Mouse (Mus musculus): Measurements from ENCODE around the gene Slc10a7. TPM values are rescaled to one million over a fixed set of nuclear protein-coding genes. Genes with fewer than 3 reads are reported as not detected.
A peak's percentile ranks its signal among the peaks of the same experiment; 100 is the strongest.

The Slc10a7 gene
- polyA plus RNA-seq, 1 experiment from 2014 or later: 7.4 TPM

- Histone ChIP-seq H3K9ac (ENCODE audit: low read length) (no peak overlapping the region), H3K9me3 (ENCODE audit: control insufficient read depth, low read length) (no peaks in the 10 kb centered on the region), H3K4me2 (ENCODE audit: low read depth) (no peak overlapping the region), H3K4me1 (ENCODE audit: control insufficient read depth, insufficient read depth, low read length) (peaks cover 8% of the 10 kb centered on the region; the same call in 1 of the 2 replicates), H3K36me3 (ENCODE audit: control insufficient read depth, insufficient read depth, low read length) (no peaks in the 10 kb centered on the region), H3K4me3 (ENCODE audit: low read depth, low read length) (no peak overlapping the region), H3K27ac (ENCODE audit: low read depth, low read length) (no peak overlapping the region), H3K27me3 (ENCODE audit: control insufficient read depth, insufficient read depth, low read length) (no peaks in the 10 kb centered on the region)
- ATAC-seq (ENCODE audit: insufficient read depth, low FRiP score, low TSS enrichment) (no peak), DNase-seq (ENCODE audit: low spot score) (no peak)
- 77% methylated on average over 5 of the region's 5 CpGs for WGBS
Observed at GRCm38 (mm10) chr8:78623972-78624371, 114.8 kb downstream of the Slc10a7 start.

- no peaks in the 10 kb centered on the region for H3K9me3 ChIP-seq (ENCODE audit: control insufficient read depth, low read length)
- WGBS: 18% methylated on average over 12 of the region's 12 CpGs
- H3K27ac ChIP-seq (ENCODE audit: low read depth, low read length): 0 out of 2 replicates have a peak overlapping the region, but pooled peaks have one; percentile 4
- no peak overlapping the region for H3K9ac ChIP-seq (ENCODE audit: low read length)
- peak; percentile 50 for DNase-seq (ENCODE audit: low spot score)
- H3K27me3 ChIP-seq (ENCODE audit: control insufficient read depth, insufficient read depth, low read length): no peaks in the 10 kb centered on the region
- peak; percentile 55 for ATAC-seq (ENCODE audit: insufficient read depth, low FRiP score, low TSS enrichment)
- no peak overlapping the region for H3K4me2 ChIP-seq (ENCODE audit: low read depth)
- H3K4me1 ChIP-seq (ENCODE audit: control insufficient read depth, insufficient read depth, low read length): peaks cover 8% of the 10 kb centered on the region; the same call in 1 of the 2 replicates
- no peak overlapping the region for H3K4me3 ChIP-seq (ENCODE audit: low read depth, low read length)
- H3K36me3 ChIP-seq (ENCODE audit: control insufficient read depth, insufficient read depth, low read length): no peaks in the 10 kb centered on the region
Observed at GRCm38 (mm10) chr8:78624738-78625442, 115.7 kb downstream of the Slc10a7 start.

DNA sequence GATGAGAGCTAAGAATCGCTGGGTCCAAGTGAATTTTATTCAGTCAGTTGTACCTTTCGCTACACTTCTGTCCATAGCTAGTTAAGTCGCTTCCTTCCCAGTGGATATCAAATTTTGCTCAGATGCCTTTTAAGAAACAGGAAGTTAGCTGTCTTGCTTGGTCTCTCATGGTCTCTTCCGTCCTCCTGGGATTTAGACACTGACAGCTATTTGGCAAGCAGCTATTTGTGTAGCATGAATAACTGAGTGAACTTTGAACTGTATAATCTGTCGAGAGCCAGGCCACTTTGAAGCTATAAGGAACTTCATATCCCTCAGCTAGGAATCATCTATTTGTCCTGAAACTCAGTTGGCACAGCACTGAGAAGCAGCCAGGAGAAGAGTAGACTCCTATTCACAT is 117.5 kb downstream of the Slc10a7 start:
- Histone ChIP-seq H3K4me2 (ENCODE audit: low read depth) (no peak overlapping the region), H3K27me3 (ENCODE audit: control insufficient read depth, insufficient read depth, low read length) (no peaks in the 10 kb centered on the region), H3K4me3 (ENCODE audit: low read depth, low read length) (no peak overlapping the region), H3K36me3 (ENCODE audit: control insufficient read depth, insufficient read depth, low read length) (no peaks in the 10 kb centered on the region), H3K9ac (ENCODE audit: low read length) (no peak overlapping the region), H3K27ac (ENCODE audit: low read depth, low read length) (no peak overlapping the region), H3K9me3 (ENCODE audit: control insufficient read depth, low read length) (no peaks in the 10 kb centered on the region), H3K4me1 (ENCODE audit: control insufficient read depth, insufficient read depth, low read length) (peaks cover 11% of the 10 kb centered on the region; the same call in 1 of the 2 replicates)
- WGBS: 72% methylated on average over 5 of the region's 5 CpGs
- DNase-seq (ENCODE audit: low spot score) (no peak), ATAC-seq (ENCODE audit: insufficient read depth, low FRiP score, low TSS enrichment) (no peak)

GRCm38 (mm10) chr8:78627793-78628192 is 118.6 kb downstream of the Slc10a7 start:
- no peaks in the 10 kb centered on the region for H3K36me3 ChIP-seq (ENCODE audit: control insufficient read depth, insufficient read depth, low read length)
- no peak overlapping the region for H3K4me2 ChIP-seq (ENCODE audit: low read depth)
- WGBS: 69% methylated on average over 9 of the region's 9 CpGs
- DNase-seq (ENCODE audit: low spot score) (no peak), ATAC-seq (ENCODE audit: insufficient read depth, low FRiP score, low TSS enrichment) (no peak)
- H3K9me3 ChIP-seq (ENCODE audit: control insufficient read depth, low read length): no peaks in the 10 kb centered on the region
- no peak overlapping the region for H3K9ac ChIP-seq (ENCODE audit: low read length)
- peaks cover 11% of the 10 kb centered on the region; the same call in 1 of the 2 replicates for H3K4me1 ChIP-seq (ENCODE audit: control insufficient read depth, insufficient read depth, low read length)
- H3K27me3 ChIP-seq (ENCODE audit: control insufficient read depth, insufficient read depth, low read length): no peaks in the 10 kb centered on the region
- H3K27ac ChIP-seq (ENCODE audit: low read depth, low read length): 0 out of 2 replicates have a peak overlapping the region, but pooled peaks have one; percentile 1
- H3K4me3 ChIP-seq (ENCODE audit: low read depth, low read length): no peak overlapping the region

- H3K4me3 ChIP-seq (ENCODE audit: low read depth, low read length): no peak overlapping the region
- no peaks in the 10 kb centered on the region for H3K27me3 ChIP-seq (ENCODE audit: control insufficient read depth, insufficient read depth, low read length)
- no peaks in the 10 kb centered on the region for H3K9me3 ChIP-seq (ENCODE audit: control insufficient read depth, low read length)
- peaks cover 9% of the 10 kb centered on the region for H3K4me1 ChIP-seq (ENCODE audit: control insufficient read depth, insufficient read depth, low read length)
- no peak for DNase-seq (ENCODE audit: low spot score)
- H3K27ac ChIP-seq (ENCODE audit: low read depth, low read length): 0 out of 2 replicates have a peak overlapping the region, but pooled peaks have one; percentile 10
- H3K9ac ChIP-seq (ENCODE audit: low read length): no peak overlapping the region
- no peak for ATAC-seq (ENCODE audit: insufficient read depth, low FRiP score, low TSS enrichment)
- 57% methylated on average over 19 of the region's 19 CpGs for WGBS
- H3K4me2 ChIP-seq (ENCODE audit: low read depth): no peak overlapping the region
- H3K36me3 ChIP-seq (ENCODE audit: control insufficient read depth, insufficient read depth, low read length): no peaks in the 10 kb centered on the region
Observed at GRCm38 (mm10) chr8:78630414-78631164, 121.4 kb downstream of the Slc10a7 start.

- H3K27ac ChIP-seq (ENCODE audit: low read depth, low read length): no peak overlapping the region
- no peak overlapping the region for H3K9ac ChIP-seq (ENCODE audit: low read length)
- no peak overlapping the region for H3K4me3 ChIP-seq (ENCODE audit: low read depth, low read length)
- no peaks in the 10 kb centered on the region for H3K36me3 ChIP-seq (ENCODE audit: control insufficient read depth, insufficient read depth, low read length)
- ATAC-seq (ENCODE audit: insufficient read depth, low FRiP score, low TSS enrichment) (no peak), DNase-seq (ENCODE audit: low spot score) (peak; percentile 16)
- H3K9me3 ChIP-seq (ENCODE audit: control insufficient read depth, low read length): no peaks in the 10 kb centered on the region
- no peak overlapping the region for H3K4me2 ChIP-seq (ENCODE audit: low read depth)
- H3K27me3 ChIP-seq (ENCODE audit: control insufficient read depth, insufficient read depth, low read length): no peaks in the 10 kb centered on the region
- 64% methylated on average over 12 of the region's 12 CpGs for WGBS
- peaks cover 9% of the 10 kb centered on the region for H3K4me1 ChIP-seq (ENCODE audit: control insufficient read depth, insufficient read depth, low read length)
Observed at GRCm38 (mm10) chr8:78633012-78633411, 123.9 kb downstream of the Slc10a7 start.

DNA sequence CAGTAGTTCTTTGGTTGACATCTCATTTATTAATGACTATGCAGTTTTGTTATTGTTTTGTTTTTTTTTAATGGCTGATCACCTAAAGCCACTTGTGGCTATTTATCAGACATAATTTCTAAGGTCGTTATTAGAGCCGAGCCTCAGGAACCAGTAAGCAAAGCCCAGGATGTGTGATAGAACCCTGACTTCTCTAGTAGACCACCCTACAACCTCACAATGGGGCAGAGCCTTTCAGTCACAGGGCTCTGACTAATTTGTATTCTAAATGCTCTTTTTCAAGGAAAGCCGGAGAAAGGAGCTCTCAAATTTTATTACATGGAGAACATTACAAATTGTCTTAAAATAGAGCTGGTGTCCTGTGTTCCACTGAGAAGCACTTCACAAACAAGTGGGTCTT is 124.9 kb downstream of the Slc10a7 start:
- H3K9ac ChIP-seq (ENCODE audit: low read length): no peak overlapping the region
- H3K36me3 ChIP-seq (ENCODE audit: control insufficient read depth, insufficient read depth, low read length): no peaks in the 10 kb centered on the region
- no peaks in the 10 kb centered on the region for H3K27me3 ChIP-seq (ENCODE audit: control insufficient read depth, insufficient read depth, low read length)
- no peak overlapping the region for H3K27ac ChIP-seq (ENCODE audit: low read depth, low read length)
- H3K4me2 ChIP-seq (ENCODE audit: low read depth): peak overlapping the region; percentile 14; the same call in 1 of the 2 replicates
- DNase-seq (ENCODE audit: low spot score) (no peak), ATAC-seq (ENCODE audit: insufficient read depth, low FRiP score, low TSS enrichment) (peak; percentile 43; the same call in 1 of the 2 replicates)
- WGBS: 56% methylated on average over 3 of the region's 3 CpGs
- peaks cover 9% of the 10 kb centered on the region for H3K4me1 ChIP-seq (ENCODE audit: control insufficient read depth, insufficient read depth, low read length)
- H3K9me3 ChIP-seq (ENCODE audit: control insufficient read depth, low read length): no peaks in the 10 kb centered on the region
- no peak overlapping the region for H3K4me3 ChIP-seq (ENCODE audit: low read depth, low read length)

DNA sequence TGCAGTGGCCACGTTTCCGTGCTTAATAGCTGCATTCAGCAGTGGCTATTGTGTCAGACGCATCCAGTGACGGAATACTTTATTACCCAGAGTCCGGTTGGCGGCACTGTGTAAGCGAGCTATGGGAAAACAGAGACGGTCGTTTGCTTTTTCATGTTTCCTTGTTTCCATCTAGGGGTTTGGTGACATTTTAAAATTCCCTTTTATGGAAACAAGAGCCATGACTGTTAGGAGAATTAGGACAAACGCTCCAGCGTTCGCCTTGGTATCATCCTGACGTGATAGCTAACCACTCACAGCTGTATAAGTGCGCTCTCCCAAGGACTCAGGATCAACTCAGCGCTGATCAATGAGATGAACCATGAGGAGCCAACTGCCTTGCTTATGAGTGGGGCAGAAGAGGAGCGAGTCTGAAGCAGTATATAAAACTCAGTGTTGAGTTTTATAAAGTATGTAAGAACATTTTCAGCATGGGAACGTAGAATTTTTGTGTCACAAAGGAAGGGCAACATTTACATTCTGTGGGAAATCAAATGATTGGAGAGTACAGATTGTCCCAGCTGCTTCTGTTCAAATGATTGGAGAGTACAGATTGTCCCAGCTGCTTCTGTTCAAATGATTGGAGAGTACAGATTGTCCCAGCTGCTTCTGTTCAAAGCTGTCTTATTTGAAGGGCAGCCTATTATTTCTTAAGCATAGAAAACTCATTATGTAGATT is 125.5 kb downstream of the Slc10a7 start:
- Histone ChIP-seq H3K36me3 (ENCODE audit: control insufficient read depth, insufficient read depth, low read length) (no peaks in the 10 kb centered on the region), H3K4me2 (ENCODE audit: low read depth) (peak overlapping the region; percentile 21; the same call in 1 of the 2 replicates), H3K9me3 (ENCODE audit: control insufficient read depth, low read length) (no peaks in the 10 kb centered on the region), H3K27me3 (ENCODE audit: control insufficient read depth, insufficient read depth, low read length) (no peaks in the 10 kb centered on the region), H3K4me3 (ENCODE audit: low read depth, low read length) (no peak overlapping the region), H3K4me1 (ENCODE audit: control insufficient read depth, insufficient read depth, low read length) (peaks cover 9% of the 10 kb centered on the region), H3K27ac (ENCODE audit: low read depth, low read length) (peak overlapping the region; percentile 49; the same call in 1 of the 2 replicates), H3K9ac (ENCODE audit: low read length) (no peak overlapping the region)
- 44% methylated on average over 17 of the region's 17 CpGs for WGBS
- ATAC-seq (ENCODE audit: insufficient read depth, low FRiP score, low TSS enrichment): peak; percentile 87
- peak; percentile 42 for DNase-seq (ENCODE audit: low spot score)

Measured in neural tube, embryonic 11.5 days (tissue).